Mouse (Mus musculus) gastrocnemius, postnatal 4 days (tissue): ENCODE measurements around the gene Iqgap1. TPM values are rescaled to one million over a fixed set of nuclear protein-coding genes. Genes with fewer than 3 reads are reported as not detected.
A peak's percentile ranks its signal among the peaks of the same experiment; 100 is the strongest.
"Not testable (repeated sequence)": the region's sequence is repeated elsewhere in the genome, so short reads cannot be mapped to it uniquely, and the experiment has no call there.

Experiments used
- DNase-seq, 2 experiments: peaks; one replicate each; pipeline ENCODE4 v3.0.0; 2021 to 2022; ENCODE audit warnings: low spot score in 2 of 2, mixed read lengths in 2 of 2
- total RNA-seq, 2 experiments: library from RNA; stranded (reverse); gene quantifications; 2 replicates each; pipeline ENCODE4 v1.2.3; 2021

Iqgap1 gene
- total RNA-seq, 2 experiments from 2014 or later = 80.1 to 83.1 TPM

DNA sequence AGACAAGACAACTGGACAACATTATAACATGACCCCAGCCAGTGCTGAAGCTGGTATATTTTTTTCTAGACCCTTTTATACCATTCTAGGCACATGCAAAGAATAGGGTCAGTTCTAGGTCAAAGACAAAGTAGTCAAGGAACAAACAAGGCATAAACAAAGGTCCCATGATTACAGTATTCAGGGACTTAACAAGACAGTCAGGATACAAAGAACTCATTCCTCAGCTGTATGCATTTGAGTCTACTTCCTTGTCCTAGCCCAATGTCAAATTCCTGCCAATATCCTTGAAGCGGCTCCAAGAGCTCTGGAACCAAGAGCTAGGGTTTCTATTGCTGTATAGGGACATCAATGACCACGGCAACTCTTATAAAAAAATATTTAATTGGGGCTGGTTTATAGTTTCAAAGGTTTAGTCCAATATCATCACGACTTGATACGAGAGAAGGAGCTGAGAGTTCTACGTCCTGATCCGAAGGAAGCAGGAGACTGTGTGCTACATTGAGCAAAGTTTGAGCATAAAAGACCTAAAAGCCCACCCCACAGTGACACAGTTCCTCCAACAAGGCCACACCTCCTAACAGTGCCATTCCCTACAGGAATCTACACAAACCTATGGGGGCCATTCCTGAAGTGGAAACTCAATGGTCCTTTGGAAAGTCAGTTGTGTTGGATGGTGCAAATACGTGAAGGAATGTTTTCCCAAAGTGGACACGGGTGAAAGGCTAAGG, 18.3 kb upstream of the Iqgap1 start:
- no peak for DNase-seq

DNA sequence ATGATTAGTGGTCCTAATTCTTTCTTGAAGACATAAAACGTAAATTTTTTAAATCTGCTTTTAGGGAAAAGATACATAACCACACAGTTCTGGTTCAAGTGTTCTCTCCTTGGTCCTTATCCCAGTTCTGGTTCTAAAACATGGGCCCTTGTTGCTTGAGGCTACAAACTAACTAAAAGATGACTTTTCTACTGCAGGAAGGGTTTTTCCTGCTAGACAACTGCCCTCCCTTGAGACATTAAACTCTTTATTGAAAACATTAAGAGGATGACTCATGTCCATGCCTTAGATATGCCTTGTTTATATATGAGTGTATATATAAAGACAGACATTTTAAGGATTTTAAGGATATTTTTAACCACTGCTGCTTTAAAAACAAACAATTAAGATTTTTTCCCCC, 17.4 kb upstream of the Iqgap1 start:
- no peak for DNase-seq

DNA sequence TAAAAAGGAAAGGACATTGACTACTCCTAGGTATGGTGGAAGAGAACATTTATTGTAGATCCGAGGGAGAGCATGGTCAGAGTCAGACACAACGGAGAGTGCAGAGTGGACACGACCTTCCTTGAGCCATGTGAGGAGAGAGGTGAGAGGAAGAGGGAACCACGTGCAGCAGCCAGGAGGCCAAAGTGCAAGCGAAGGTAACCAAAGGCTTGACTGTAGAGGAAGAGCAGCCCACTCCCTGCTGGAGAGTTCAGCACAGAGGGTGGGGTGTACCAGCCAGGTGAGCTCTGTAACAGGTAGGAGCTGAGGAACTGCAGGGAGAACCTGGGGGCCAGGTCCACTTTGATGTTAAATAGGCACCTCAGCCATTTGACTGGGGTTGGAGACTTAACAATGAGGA, 16.4 kb upstream of the Iqgap1 start:
- DNase-seq = no peak

DNA sequence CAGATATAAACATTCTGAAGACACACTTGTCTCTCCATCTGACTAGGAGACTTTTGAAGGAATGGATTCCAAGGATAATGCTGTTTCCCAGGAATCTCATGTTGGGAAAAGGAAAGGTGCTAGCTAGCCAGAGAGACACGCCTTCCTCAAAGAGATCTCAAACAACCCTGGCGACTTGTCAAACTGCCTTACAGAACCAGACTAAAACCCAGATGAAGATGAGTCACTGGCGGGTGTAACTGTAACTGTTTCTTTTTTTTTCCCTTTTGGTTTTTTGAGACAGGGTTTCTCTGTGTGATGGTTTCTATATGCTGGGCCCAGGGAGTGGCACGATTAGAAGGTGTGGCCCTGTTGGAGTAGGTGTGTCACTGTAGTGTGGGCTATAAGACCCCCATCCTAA, 15.2 kb upstream of the Iqgap1 start:
- no peak for DNase-seq

DNA sequence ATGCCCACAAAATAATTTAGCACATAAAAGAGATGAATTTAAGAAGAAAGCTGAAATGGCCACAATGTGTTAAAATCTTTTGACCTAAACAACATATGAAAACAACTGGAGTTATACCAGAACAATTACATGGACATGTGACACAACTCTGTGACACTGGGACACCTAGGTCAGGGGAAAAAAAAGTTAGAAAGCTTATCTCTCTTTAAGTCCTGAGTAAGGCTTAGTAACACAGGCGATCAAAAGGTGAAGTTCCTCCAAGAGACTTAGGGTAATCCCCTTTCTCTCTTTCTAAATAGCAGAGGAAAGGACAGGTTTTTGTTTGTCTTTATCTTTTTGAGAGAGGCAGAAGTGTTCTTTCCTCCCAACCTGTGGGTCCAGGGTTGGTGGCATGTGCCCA, 14.5 kb upstream of the Iqgap1 start:
- DNase-seq = no peak

DNA sequence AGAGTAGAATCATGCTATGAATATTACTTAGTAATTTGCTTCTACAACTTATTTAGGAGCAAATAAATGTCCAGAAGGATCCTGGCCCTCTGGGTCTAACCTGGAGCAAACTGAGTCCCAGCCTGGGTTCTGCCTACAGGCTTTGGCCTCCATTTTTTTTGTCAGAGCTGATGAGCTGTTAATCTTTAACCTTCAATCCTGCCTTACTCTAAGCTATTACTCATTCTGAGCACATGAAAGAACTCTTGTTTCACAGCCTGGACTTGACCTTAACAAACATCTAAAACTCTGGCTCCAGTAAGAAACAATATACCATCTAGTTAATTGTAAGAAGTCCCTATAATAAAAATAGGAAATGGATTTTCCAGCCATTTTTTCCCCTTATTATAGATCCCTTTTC, 14.0 kb upstream of the Iqgap1 start:
- no peak for DNase-seq

DNA sequence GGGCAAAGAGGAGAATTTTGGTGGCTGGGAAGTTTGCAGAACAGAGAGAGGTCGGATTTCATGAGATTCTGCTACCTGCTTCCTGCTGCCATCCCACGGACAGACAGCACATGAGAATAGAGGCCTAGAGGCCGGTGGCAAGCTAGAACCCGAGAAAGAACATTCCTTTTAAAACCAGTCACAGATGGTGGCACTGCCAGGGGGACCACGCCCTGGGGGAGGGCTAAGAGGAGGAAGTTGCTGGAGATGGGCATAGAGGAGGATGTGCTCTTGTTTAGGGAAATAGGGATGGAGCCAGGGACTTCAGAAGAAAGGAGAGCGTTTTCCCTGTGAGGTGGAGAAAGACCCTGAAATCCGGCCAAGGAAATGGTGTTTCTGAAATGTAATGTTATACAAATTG, 12.5 kb upstream of the Iqgap1 start:
- DNase-seq = no peak

DNA sequence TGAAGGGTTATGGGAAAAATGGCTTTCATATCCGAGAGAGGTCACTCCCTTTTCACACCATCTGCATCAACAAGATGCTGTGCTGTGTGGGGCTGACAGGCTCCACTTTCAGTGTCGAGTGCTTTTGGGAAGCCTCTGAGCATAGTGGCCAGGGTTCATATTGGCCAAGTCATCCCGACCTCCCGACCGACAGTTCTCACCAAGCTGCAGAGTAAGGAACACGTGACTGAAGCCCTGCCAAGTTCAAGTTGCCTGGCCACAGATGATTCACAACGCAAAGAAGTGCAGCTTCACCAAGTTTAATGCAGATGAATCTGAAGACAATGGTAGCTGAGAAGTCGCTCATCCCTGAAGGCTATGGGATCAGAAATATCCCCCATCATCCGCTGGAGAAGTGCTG, 12.0 kb upstream of the Iqgap1 start:
- DNase-seq = no peak

DNA sequence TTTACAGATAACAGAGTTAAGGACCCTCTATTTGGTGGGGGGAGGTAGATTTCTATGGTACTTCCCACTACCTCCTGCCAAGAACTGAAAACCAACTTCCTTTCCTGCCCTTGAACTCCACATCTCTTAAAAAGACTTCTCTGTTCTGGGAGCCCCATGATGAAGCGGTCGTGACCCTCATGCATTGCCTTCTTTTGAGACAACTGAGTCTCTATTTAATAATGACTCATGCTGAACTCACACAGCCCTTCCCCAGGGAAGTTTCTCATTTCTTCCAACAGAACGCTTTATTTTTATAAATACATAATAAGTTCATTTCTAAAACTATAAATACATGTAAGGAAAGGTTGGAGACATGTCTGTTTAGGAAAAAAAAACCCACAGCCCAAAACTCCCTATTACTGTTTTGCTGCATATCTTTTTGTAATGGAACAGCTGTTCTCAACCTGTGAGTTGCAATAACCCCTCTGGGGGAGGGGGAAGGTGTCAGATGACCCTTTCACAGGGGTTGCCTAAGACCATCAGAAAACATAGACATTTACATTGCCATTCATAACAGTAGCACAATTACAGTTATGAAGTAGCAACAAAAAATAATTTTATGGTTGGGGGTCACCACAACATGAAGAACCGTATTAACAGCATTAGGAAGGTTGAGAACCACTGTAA, 10.3 kb upstream of the Iqgap1 start:
- DNase-seq = no peak

DNA sequence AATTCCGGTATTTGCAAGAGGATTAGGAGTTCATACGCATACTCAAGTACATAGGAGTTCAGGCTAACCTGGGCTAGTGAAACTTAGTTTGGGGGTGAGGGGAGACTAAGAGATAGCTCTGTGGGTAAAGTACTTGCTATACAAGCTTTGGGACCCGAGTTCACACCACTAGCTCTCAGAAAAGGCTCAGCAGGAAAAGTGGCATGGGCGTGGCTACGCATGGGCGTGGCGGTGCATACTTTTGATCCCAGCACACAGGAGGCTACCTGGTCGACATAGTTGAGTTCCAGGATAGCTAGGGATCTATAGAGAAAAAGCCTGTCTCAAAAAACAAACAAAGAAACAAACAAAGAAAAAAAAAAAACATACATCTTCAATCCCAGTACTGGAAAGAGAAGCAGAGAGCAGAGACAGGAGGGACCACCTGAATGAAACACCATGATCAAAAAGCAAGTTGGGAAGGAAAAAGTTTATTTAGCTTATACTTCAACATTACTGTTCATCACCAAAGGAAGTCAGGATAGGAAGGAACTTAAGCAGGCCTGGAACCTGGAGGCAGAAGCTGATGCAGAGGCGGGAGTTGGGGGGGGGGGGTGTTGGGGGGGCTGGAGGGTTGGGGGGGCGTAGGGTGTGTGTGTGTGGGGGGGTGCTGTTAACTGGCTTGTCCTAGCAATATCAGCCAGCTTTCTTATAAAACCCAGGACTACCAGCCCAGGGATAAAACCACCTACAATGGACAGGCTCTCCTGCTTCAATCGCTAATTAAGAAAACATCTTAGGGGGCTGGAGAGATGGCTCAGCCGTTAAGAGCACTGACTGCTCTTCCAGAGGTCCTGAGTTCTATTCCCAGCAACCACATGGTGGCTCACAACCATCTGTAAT, 8.1 kb upstream of the Iqgap1 start:
- no peak for DNase-seq

DNA sequence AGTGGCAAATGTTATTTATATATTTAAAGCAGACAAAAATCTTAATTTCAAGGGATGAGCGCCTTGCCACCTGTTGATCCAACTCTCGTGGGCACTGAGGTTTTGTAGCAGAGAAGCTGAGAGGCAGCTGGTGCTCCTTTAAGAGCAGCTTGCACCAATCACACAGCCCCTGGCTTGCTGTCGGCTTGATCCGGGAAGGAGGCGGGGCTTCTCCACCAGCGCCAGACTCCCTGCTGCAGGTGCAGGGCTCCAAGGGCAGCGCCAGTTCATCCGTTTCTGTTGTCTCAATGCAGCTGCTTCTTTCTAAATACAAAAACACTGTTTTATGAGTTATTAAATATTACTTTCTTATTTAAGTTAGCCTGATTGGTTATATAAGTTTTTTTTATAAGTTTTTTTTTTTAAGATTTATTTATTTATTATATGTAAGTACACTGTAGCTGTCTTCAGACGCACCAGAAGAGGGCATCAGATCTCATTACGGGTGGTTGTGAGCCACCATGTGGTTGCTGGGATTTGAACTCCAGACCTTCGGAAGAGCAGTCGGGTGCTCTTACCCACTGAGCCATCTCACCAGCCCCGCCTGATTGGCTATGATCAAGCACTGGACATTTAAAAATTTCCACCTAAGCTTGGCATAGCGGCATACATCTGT, 7.3 kb upstream of the Iqgap1 start:
- not testable (repeated sequence) for DNase-seq

DNA sequence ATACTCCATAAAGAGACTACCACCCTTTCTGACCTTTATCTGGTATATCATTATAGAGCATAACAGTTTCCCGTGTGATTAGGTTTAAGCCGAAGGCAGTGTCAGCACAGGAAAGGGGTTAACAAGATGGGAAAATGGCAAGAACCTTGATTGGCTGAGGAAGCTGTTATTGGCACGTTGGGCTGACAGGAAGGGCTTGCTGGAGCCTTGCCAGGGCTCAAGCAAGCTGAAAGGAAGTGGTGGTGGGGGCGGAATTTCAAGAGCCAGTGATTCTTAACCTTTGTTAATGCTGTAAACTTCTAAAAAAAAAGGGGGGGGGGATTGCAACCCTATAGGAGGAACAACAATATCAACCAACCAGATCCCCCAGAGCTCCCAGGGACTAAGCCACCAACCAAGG, 6.4 kb upstream of the Iqgap1 start:
- DNase-seq = no peak

DNA sequence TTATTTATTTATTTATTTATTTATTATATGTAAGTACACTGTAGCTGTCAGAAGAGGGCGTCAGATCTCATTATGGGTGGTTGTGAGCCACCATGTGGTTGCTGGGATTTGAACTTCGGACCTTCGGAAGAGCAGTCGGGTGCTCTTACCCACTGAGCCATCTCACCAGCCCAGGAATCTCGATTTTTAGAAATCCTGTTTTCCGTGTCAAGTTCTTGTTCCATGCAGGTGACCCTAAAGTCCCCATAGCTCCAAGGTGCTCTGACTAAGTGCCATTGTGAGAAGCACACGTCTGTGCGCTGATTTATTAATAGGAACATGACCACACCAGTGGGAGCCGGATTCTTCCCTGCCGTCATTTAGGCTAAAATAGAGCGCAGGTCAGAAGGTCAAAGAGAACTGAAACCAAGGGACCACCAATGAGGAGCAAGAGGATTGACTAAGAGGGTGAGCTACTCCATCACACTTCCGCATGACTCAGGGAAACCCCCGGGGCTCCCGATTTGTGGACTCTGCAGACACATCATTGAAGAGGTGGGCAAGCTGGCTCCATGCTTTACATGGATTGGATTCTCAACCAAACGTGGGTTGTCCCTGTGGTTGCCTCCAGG, 4.5 kb upstream of the Iqgap1 start:
- no peak for DNase-seq

DNA sequence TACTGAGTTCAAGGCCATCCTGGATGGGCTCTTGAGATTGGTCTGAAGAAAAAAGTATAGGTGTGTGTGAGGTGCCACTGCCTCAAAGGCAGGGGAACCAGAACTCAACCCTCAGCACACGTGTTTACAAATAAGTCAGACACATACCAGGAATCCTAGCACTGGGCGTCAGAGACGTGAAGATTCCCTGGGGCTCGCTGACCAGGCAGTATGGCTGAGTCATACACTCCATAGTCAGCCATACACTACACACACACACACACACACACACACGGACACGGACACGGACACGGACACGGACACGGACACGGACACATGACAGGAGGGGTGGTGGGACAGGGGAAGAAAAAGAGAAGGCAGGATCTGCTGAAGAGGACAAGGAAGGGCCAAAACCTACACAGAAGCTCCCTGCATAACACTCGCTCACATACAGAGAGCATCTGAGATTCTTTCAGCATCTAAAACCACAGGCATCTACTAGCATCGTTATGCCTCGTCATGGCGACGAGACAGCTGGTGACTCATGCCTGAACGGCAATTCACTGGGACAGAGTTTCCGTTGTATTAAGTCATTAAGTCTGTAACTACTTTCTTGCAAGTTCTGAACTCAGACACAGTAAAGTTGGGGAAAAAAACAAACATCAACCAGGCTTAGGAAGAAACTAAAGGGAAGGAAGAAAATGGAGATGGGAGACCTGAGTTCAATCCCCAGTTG, 2.5 kb upstream of the Iqgap1 start:
- DNase-seq = peak in 1 of 2 experiments; percentile 27

DNA sequence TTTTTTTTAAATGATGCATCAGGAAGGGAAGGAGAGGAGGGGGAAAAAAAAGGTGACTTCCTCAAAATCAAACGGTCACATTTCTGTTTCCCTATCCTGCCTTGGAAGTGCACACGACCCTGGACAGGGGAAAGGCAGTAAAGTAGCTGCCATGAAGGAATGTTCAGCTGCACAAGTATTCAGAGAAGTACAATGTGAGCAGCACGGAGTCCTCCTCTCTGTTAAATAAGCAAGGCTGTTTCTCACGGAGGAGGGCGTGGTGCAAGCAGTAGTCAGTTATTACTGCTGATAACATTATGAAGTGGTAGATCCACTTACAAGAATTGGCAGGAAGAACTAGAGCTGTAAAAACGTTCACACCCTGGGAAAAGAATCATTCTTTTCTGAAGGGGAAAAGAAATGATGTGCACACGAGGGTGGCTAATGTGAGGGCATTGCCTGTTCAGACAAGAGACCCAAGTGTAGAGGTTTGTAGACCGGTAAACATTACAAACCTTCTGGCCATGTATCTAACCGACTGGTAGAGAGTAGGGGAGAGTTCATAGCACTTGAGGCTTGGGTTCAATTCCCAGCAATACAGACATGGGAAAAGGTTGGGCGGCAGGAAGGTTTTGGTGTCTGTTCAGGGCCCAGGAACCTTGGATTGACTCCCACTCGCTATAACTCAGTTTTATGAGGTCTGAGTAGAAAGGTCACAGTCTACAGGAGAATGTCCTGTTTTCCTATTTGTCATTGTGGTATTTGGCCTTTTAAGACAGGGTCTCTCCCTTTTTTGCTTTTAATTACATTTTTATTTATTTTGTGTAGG, 1.7 kb downstream of the Iqgap1 start:
- no peak for DNase-seq

DNA sequence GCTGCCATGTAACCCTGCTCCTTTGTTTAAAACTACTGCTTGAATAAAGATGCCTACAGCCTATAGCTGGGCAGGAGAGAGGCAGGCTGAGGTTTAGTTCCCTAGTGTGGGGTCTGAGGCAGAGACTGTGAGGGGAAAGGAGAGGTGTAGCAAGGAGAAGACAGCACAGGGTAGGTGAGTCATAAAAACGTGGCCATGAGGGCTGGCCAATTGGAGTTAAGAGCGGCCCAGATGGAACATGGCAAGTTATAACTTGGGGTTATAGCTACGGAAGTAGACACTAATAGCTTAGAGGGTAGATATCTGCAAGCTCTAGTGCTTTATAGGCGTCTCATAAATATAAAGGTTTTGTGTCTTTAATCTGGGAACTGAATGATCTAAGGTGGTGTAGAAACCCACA, 2.5 kb downstream of the Iqgap1 start:
- DNase-seq = no peak

DNA sequence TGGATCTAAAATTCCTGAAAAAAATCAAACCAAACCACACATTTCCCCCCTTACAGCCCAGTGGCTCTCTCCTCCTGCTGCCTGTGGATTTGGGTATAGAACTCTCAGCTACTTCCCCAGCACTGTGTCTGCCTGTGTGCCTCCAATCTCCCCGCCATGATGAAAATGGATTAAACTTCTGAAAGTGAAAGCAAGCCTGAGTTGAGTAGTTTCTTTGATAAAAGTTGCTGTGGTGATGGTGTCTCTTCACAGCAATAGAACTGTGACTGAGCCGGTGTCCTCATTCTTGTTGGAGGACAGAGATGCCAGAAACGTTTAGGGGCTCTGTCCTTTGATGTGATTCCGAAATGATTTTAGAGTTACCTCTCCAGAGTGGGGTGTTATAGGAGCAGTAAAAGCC, 4.9 kb downstream of the Iqgap1 start:
- no peak for DNase-seq

DNA sequence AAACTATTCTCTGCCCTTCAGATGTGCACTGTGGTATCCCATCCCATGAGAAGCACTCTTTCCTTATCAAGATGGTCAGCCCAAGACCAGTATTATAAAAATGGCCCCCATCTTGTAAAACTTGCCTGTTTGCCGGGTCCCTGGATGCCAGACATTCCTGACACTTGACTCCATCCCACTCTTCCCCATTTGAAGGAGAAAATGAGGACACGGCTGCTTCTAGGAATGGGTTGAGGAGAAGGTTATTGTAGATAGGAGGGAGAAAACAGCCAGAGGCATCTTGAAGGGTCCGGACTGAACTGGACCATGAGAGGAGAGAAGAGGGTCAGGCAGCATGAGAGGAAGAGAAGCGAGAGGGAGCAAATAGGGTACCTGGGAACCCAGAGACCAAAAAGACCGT, 9.1 kb downstream of the Iqgap1 start:
- DNase-seq = no peak

DNA sequence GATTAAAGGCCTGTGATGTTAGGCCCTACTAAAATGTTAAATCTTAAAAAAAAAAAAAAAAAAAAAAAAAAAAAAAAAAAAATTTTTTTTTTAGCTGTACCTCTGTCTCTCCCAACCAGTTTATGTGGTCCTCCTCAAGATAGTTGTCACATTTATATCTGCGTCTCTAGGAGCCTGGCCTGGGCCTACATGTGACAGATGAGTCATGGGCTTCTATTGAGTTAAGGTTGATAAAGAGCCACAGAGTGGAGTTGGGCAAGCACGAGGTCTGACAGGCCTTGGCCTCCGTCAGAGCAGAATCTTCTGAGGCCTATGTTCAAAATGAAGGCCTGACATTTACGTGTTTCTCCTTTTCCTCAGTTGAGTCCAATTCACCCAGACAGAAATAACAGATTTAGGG, 12.4 kb downstream of the Iqgap1 start:
- no peak for DNase-seq

DNA sequence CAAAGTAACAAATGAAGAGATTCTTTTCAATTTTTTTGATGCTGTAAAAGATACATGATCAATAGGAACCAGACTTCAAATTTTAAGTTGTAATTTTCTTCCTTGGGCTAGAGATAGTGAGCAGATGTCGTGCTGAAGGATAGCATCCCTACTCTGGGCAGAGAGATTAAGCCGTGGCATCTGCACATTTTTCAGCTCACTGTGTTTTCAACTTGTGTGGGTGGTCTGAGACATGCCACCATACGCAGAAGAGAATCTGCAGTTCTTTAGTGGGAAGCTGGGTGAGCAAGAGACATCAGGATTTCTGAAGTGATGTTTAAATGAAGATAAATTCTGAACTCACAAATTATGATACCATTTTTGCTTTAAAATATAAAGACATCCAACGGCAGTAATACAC, 19.4 kb downstream of the Iqgap1 start:
- DNase-seq = no peak
